Mouse (Mus musculus): ENCODE measurements at regions not wholly inside any gene's neighbourhood (a gene's known extent, or its start where the extent isn't known, plus 50 kb on each side); places are given as distances from the start of the nearest gene placed in this dataset.
"Not testable (repeated sequence)": the region's sequence is repeated elsewhere in the genome, so short reads cannot be mapped to it uniquely, and the experiment has no call there.

GRCm38 (mm10) chr14:53121704-53122103 lies 626.2 kb upstream of the Olfr1507 start:
- H3K4me3 ChIP-seq (replicated peaks in 1 of 3; ENCODE audit: low read depth in 2 of 3, low read length in 2 of 3, poor library complexity in 1 of 3); H3K36me3 ChIP-seq (replicated peaks in 1 of 2; ENCODE audit: control insufficient read depth in 1 of 2, insufficient read depth in 1 of 2, low read length in 1 of 2); H3K4me1 ChIP-seq (ENCODE audit: control insufficient read depth in 1 of 2, insufficient read depth in 2 of 2); in situ Hi-C loops (cut with MboI; ENCODE audit: low pct_ligation_motif_present, low pct_unique_long_range_greater_than_20kb, low sequenced_read_pairs); H3K4me2 ChIP-seq (ENCODE audit: insufficient read depth, low read depth, poor library complexity, severe bottlenecking); H3K9ac ChIP-seq (ENCODE audit: insufficient read depth, low read depth); H3K79me2 ChIP-seq (replicated peaks; ENCODE audit: control insufficient read depth, extremely low read depth, insufficient read depth, poor library complexity, severe bottlenecking); dilution Hi-C loops (cut with MboI; ENCODE audit: extremely low pct_ligation_motif_present, extremely low pct_unique_long_range_greater_than_20kb, low sequenced_read_pairs); H3K27me3 ChIP-seq (replicated peaks); H3K27ac ChIP-seq (ENCODE audit: insufficient read depth, low read depth); DNase-seq (ENCODE audit: extremely low read depth); H3K9me3 ChIP-seq (replicated peaks; ENCODE audit: low read length): not testable (repeated sequence)

GRCm38 (mm10) chr14:53109732-53110131 lies 614.2 kb upstream of the Olfr1507 start:
- H3K4me2 ChIP-seq (ENCODE audit: insufficient read depth, low read depth, poor library complexity, severe bottlenecking); H3K27me3 ChIP-seq (replicated peaks); DNase-seq (ENCODE audit: extremely low read depth); H3K4me1 ChIP-seq (ENCODE audit: control insufficient read depth in 1 of 2, insufficient read depth in 2 of 2); dilution Hi-C loops (cut with MboI; ENCODE audit: extremely low pct_ligation_motif_present, extremely low pct_unique_long_range_greater_than_20kb, low sequenced_read_pairs); H3K9me3 ChIP-seq (replicated peaks; ENCODE audit: low read length); H3K79me2 ChIP-seq (replicated peaks; ENCODE audit: control insufficient read depth, extremely low read depth, insufficient read depth, poor library complexity, severe bottlenecking); H3K4me3 ChIP-seq (replicated peaks in 1 of 3; ENCODE audit: low read depth in 2 of 3, low read length in 2 of 3, poor library complexity in 1 of 3); in situ Hi-C loops (cut with MboI; ENCODE audit: low pct_ligation_motif_present, low pct_unique_long_range_greater_than_20kb, low sequenced_read_pairs); H3K9ac ChIP-seq (ENCODE audit: insufficient read depth, low read depth); H3K27ac ChIP-seq (ENCODE audit: insufficient read depth, low read depth); H3K36me3 ChIP-seq (replicated peaks in 1 of 2; ENCODE audit: control insufficient read depth in 1 of 2, insufficient read depth in 1 of 2, low read length in 1 of 2): not testable (repeated sequence)

DNA sequence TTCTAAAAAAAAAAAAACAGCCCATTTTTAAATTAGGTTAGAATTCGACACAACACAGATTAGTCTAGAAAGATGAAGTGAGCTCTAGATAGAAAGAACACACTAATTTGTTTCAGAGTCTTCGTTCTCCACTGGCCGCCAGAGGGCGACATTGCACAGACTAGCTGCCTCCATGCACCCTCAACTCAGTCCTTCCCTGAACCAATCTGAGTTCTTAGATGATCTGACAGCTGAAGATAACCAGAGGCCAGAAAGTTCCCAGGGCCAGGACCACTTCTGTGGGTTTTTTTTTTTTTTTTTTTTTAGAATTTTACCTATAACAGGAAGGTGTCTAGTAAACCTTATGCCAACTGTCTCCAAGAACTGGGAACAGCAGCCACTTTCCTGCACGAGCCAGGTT lies 605.8 kb upstream of the Olfr1507 start:
- H3K4me2 ChIP-seq (ENCODE audit: insufficient read depth, low read depth, poor library complexity, severe bottlenecking); dilution Hi-C loops (cut with MboI; ENCODE audit: extremely low pct_ligation_motif_present, extremely low pct_unique_long_range_greater_than_20kb, low sequenced_read_pairs); H3K79me2 ChIP-seq (replicated peaks; ENCODE audit: control insufficient read depth, extremely low read depth, insufficient read depth, poor library complexity, severe bottlenecking); H3K9me3 ChIP-seq (replicated peaks; ENCODE audit: low read length); H3K27me3 ChIP-seq (replicated peaks); H3K4me3 ChIP-seq (replicated peaks in 1 of 3; ENCODE audit: low read depth in 2 of 3, low read length in 2 of 3, poor library complexity in 1 of 3); H3K36me3 ChIP-seq (replicated peaks in 1 of 2; ENCODE audit: control insufficient read depth in 1 of 2, insufficient read depth in 1 of 2, low read length in 1 of 2); H3K27ac ChIP-seq (ENCODE audit: insufficient read depth, low read depth); H3K4me1 ChIP-seq (ENCODE audit: control insufficient read depth in 1 of 2, insufficient read depth in 2 of 2); in situ Hi-C loops (cut with MboI; ENCODE audit: low pct_ligation_motif_present, low pct_unique_long_range_greater_than_20kb, low sequenced_read_pairs); H3K9ac ChIP-seq (ENCODE audit: insufficient read depth, low read depth); DNase-seq (ENCODE audit: extremely low read depth): not testable (repeated sequence)

- DNase-seq (ENCODE audit: extremely low read depth); H3K4me1 ChIP-seq (ENCODE audit: control insufficient read depth in 1 of 2, insufficient read depth in 2 of 2); dilution Hi-C loops (cut with MboI; ENCODE audit: extremely low pct_ligation_motif_present, extremely low pct_unique_long_range_greater_than_20kb, low sequenced_read_pairs); H3K27me3 ChIP-seq (replicated peaks); H3K4me2 ChIP-seq (ENCODE audit: insufficient read depth, low read depth, poor library complexity, severe bottlenecking); H3K9me3 ChIP-seq (replicated peaks; ENCODE audit: low read length); H3K36me3 ChIP-seq (replicated peaks in 1 of 2; ENCODE audit: control insufficient read depth in 1 of 2, insufficient read depth in 1 of 2, low read length in 1 of 2); in situ Hi-C loops (cut with MboI; ENCODE audit: low pct_ligation_motif_present, low pct_unique_long_range_greater_than_20kb, low sequenced_read_pairs); H3K27ac ChIP-seq (ENCODE audit: insufficient read depth, low read depth); H3K9ac ChIP-seq (ENCODE audit: insufficient read depth, low read depth); H3K79me2 ChIP-seq (replicated peaks; ENCODE audit: control insufficient read depth, extremely low read depth, insufficient read depth, poor library complexity, severe bottlenecking); H3K4me3 ChIP-seq (replicated peaks in 1 of 3; ENCODE audit: low read depth in 2 of 3, low read length in 2 of 3, poor library complexity in 1 of 3): not testable (repeated sequence)
These were observed 595.4 kb upstream of the Olfr1507 start for GRCm38 (mm10) chr14:53090921-53091320.

- H3K4me1 ChIP-seq (ENCODE audit: control insufficient read depth in 1 of 2, insufficient read depth in 2 of 2); H3K27ac ChIP-seq (ENCODE audit: insufficient read depth, low read depth); in situ Hi-C loops (cut with MboI; ENCODE audit: low pct_ligation_motif_present, low pct_unique_long_range_greater_than_20kb, low sequenced_read_pairs): not testable (repeated sequence)
These were observed 586.3 kb upstream of the Olfr1507 start for GRCm38 (mm10) chr14:53081853-53082252.

GRCm38 (mm10) chr14:53081024-53081711 lies 585.6 kb upstream of the Olfr1507 start:
- H3K79me2 ChIP-seq (replicated peaks; ENCODE audit: control insufficient read depth, extremely low read depth, insufficient read depth, poor library complexity, severe bottlenecking); H3K4me1 ChIP-seq (ENCODE audit: control insufficient read depth in 1 of 2, insufficient read depth in 2 of 2); H3K36me3 ChIP-seq (replicated peaks in 1 of 2; ENCODE audit: control insufficient read depth in 1 of 2, insufficient read depth in 1 of 2, low read length in 1 of 2); H3K4me2 ChIP-seq (ENCODE audit: insufficient read depth, low read depth, poor library complexity, severe bottlenecking); in situ Hi-C loops (cut with MboI; ENCODE audit: low pct_ligation_motif_present, low pct_unique_long_range_greater_than_20kb, low sequenced_read_pairs); H3K4me3 ChIP-seq (replicated peaks in 1 of 3; ENCODE audit: low read depth in 2 of 3, low read length in 2 of 3, poor library complexity in 1 of 3); H3K9me3 ChIP-seq (replicated peaks; ENCODE audit: low read length); H3K9ac ChIP-seq (ENCODE audit: insufficient read depth, low read depth); H3K27me3 ChIP-seq (replicated peaks); DNase-seq (ENCODE audit: extremely low read depth); dilution Hi-C loops (cut with MboI; ENCODE audit: extremely low pct_ligation_motif_present, extremely low pct_unique_long_range_greater_than_20kb, low sequenced_read_pairs); H3K27ac ChIP-seq (ENCODE audit: insufficient read depth, low read depth): not testable (repeated sequence)

More at GRCm38 (mm10) chr14:53081853-53082252, 586.3 kb upstream of the Olfr1507 start:
- H3K4me3 ChIP-seq (replicated peaks in 1 of 3; ENCODE audit: low read depth in 2 of 3, low read length in 2 of 3, poor library complexity in 1 of 3); H3K4me2 ChIP-seq (ENCODE audit: insufficient read depth, low read depth, poor library complexity, severe bottlenecking); H3K27me3 ChIP-seq (replicated peaks); H3K9me3 ChIP-seq (replicated peaks; ENCODE audit: low read length); H3K36me3 ChIP-seq (replicated peaks in 1 of 2; ENCODE audit: control insufficient read depth in 1 of 2, insufficient read depth in 1 of 2, low read length in 1 of 2); dilution Hi-C loops (cut with MboI; ENCODE audit: extremely low pct_ligation_motif_present, extremely low pct_unique_long_range_greater_than_20kb, low sequenced_read_pairs); DNase-seq (ENCODE audit: extremely low read depth); H3K9ac ChIP-seq (ENCODE audit: insufficient read depth, low read depth); H3K79me2 ChIP-seq (replicated peaks; ENCODE audit: control insufficient read depth, extremely low read depth, insufficient read depth, poor library complexity, severe bottlenecking): not testable (repeated sequence)
